Mouse (Mus musculus): Measurements from ENCODE around the gene Pdx1. TPM values are rescaled to one million over a fixed set of nuclear protein-coding genes. Genes with fewer than 3 reads are reported as not detected.

Pdx1 gene
- polyA plus RNA-seq, 1 experiment from 2014 or later, result not detected

DNA sequence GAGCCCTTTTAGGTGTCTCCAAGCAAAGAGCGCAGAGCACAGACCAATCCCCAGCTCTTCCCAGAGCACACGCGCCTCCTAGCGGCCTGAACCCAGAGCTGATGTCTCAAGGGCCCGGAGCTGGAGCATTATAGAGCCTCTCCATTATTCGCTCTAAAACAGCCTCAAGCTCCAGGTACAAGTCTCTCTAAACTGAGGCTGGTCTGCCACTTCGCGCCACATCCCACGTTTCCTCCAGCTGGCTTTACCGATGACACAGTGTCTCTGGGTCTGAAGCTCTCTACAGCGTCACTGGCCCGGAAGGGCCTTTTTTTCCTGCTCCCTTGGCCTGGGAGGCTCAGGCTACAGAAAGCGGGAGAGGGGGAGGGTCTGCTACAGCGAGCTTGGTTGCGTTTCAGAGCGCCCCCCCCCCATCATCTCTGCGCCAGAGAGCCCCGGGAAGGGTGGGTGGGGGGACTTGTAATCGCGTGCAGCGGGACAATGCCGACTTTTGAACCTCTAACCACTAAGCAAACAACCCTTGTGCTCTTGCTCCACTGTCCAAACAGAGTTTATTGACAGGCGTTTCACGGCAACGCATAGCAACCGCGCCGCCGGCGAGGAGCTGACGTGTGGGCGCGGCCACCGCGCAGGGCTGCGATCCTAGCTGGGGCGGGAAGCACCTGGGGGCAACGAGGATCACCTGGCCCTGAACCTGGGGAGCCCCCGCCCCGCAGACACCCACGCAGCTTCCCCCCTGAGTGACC lies 29.7 kb downstream of the Pdx1 start:
- no peak overlapping the region for H3K9ac ChIP-seq (replicated peaks; ENCODE audit: low read depth, low read length)
- H3K9me3 ChIP-seq (ENCODE audit: control insufficient read depth, low read length), result no peaks in the 10 kb centered on the region
- no peak overlapping the region for H3K4me3 ChIP-seq (ENCODE audit: low read depth, low read length)
- peak; percentile 65; the same call in 1 of the 2 replicates for ATAC-seq (ENCODE audit: low read depth)
- no peak overlapping the region for H3K27ac ChIP-seq (ENCODE audit: low read depth, low read length)
- no peaks in the 10 kb centered on the region for H3K4me1 ChIP-seq (ENCODE audit: control insufficient read depth, insufficient read depth, low read length)
- peak overlapping the region; percentile 14; the same call in 1 of the 2 replicates for H3K4me2 ChIP-seq (ENCODE audit: low read depth, low read length)
- H3K36me3 ChIP-seq (ENCODE audit: control insufficient read depth, insufficient read depth, low read length), result no peaks in the 10 kb centered on the region
- peaks cover 73% of the 10 kb centered on the region for H3K27me3 ChIP-seq (ENCODE audit: control insufficient read depth, insufficient read depth, low read length)
- under 1% methylated on average over 40 of the region's 41 CpGs for WGBS

DNA sequence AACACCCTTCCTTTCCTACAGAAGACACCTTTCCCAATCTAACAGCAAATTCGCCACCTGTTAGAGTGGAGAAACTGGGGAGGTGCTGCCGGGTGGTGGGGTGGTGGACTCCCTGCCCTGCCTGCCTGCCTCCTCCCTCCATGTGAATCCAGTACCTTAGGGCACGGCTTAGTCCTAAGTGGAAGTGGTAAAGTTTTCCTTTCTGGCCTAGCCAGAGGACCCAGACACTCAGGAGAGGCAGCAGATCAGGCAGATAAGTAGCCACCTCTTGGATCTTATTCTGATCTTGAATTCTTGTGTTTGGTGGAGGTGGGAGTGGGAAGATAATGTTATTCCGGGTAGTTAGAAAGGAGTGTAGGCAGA lies 30.2 kb downstream of the Pdx1 start:
- Histone ChIP-seq H3K36me3 (ENCODE audit: control insufficient read depth, insufficient read depth, low read length) (no peaks in the 10 kb centered on the region), H3K4me3 (ENCODE audit: low read depth, low read length) (no peak overlapping the region), H3K9ac (replicated peaks; ENCODE audit: low read depth, low read length) (no peak overlapping the region), H3K27me3 (ENCODE audit: control insufficient read depth, insufficient read depth, low read length) (peaks cover 75% of the 10 kb centered on the region), H3K27ac (ENCODE audit: low read depth, low read length) (no peak overlapping the region), H3K4me1 (ENCODE audit: control insufficient read depth, insufficient read depth, low read length) (no peaks in the 10 kb centered on the region), H3K4me2 (ENCODE audit: low read depth, low read length) (no peak overlapping the region), H3K9me3 (ENCODE audit: control insufficient read depth, low read length) (no peaks in the 10 kb centered on the region)
- 9% methylated on average over 4 of the region's 4 CpGs for WGBS
- no peak for ATAC-seq (ENCODE audit: low read depth)

DNA sequence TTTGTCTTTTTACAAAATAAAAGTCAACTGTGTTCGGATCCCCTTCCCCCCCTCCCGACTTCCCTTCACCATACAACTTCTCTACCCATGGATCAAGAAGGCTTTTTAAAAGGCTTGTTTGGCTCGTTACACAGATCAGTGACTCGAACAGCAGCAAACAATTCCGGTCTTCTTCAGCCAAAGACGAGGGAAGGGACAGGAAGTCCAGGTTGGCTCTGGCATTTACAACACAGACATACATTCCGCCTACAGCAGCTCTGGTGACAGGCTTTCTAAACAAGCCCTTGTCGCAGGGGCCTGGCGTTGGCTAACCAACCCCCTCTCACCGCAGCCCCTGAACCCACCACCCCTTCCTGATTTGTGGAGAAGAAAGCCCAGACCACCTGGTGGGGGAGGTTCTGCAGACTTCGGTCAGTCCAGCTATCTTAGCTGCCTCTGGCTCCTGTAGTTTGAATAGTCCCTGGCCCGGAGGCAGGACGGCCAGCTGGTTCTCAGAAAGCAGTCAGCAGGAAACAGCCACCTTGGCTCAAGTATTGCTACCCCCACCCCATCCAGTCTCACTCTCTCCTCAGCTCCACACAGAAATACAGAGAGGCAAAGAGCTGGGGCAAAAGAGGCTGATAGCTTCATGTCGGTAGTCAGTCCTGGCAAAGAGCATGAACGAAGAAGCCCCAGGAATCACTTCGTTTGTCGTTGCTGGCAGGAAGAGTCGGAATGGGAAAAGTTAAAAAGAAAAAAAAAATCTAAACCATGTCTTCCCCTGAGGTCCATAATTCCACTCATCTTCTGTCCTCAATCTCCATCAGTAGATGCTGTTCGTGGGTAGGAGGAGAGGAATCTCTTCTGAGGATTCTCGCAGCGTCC lies 31.4 kb downstream of the Pdx1 start:
- H3K9me3 ChIP-seq (ENCODE audit: control insufficient read depth, low read length), result no peaks in the 10 kb centered on the region
- H3K4me3 ChIP-seq (ENCODE audit: low read depth, low read length), result no peak overlapping the region
- no peaks in the 10 kb centered on the region; the same call in 1 of the 2 replicates for H3K4me1 ChIP-seq (ENCODE audit: control insufficient read depth, insufficient read depth, low read length)
- WGBS, result 7% methylated on average over 21 of the region's 21 CpGs
- ATAC-seq (ENCODE audit: low read depth), result no peak
- no peak overlapping the region for H3K27ac ChIP-seq (ENCODE audit: low read depth, low read length)
- no peak overlapping the region for H3K4me2 ChIP-seq (ENCODE audit: low read depth, low read length)
- peaks cover 79% of the 10 kb centered on the region for H3K27me3 ChIP-seq (ENCODE audit: control insufficient read depth, insufficient read depth, low read length)
- no peaks in the 10 kb centered on the region for H3K36me3 ChIP-seq (ENCODE audit: control insufficient read depth, insufficient read depth, low read length)
- no peak overlapping the region for H3K9ac ChIP-seq (replicated peaks; ENCODE audit: low read depth, low read length)

DNA sequence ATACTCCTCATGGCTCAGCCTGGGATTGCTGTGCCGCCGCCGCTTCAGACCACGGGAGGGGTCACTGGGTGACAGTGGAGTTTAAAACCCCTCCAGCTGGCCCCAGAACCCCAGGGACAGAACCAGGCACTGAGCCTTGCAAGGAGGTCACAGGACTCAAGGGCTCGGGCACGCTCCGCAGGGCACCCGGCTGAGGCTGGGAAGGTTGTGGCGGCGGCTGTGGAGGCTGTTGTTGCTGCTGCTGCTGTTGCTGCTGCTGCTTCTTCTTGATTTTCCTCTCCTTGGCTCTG lies 32.0 kb downstream of the Pdx1 start:
- no peak overlapping the region for H3K9ac ChIP-seq (replicated peaks; ENCODE audit: low read depth, low read length)
- peaks cover 85% of the 10 kb centered on the region for H3K27me3 ChIP-seq (ENCODE audit: control insufficient read depth, insufficient read depth, low read length)
- H3K27ac ChIP-seq (ENCODE audit: low read depth, low read length), result no peak overlapping the region
- H3K4me2 ChIP-seq (ENCODE audit: low read depth, low read length), result no peak overlapping the region
- H3K9me3 ChIP-seq (ENCODE audit: control insufficient read depth, low read length), result no peaks in the 10 kb centered on the region
- H3K36me3 ChIP-seq (ENCODE audit: control insufficient read depth, insufficient read depth, low read length), result no peaks in the 10 kb centered on the region
- H3K4me3 ChIP-seq (ENCODE audit: low read depth, low read length), result no peak overlapping the region
- WGBS, result 4% methylated on average over 10 of the region's 10 CpGs
- peaks cover 4% of the 10 kb centered on the region; the same call in 1 of the 2 replicates for H3K4me1 ChIP-seq (ENCODE audit: control insufficient read depth, insufficient read depth, low read length)
- no peak for ATAC-seq (ENCODE audit: low read depth)

DNA sequence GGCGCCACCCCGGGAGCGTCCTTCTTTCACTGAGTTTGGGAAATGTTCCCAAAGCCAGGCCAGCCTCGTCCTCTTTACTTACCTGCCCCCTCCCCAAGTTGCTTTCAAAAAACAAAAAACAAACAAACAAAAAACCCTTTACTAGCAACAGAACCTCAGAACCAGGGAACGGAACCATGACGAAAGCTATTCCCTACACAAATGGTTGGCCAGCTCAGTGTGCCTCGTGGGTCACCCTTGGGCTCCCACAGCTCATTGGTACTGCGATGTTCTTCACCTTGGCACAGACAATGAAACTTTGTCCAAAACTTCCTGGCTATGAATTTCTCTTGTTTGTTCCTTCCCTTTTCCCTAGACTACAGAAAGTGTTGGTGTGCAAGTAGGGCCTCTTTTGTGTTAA lies 32.4 kb downstream of the Pdx1 start:
- Histone ChIP-seq H3K9ac (replicated peaks; ENCODE audit: low read depth, low read length) (no peak overlapping the region), H3K4me2 (ENCODE audit: low read depth, low read length) (no peak overlapping the region), H3K27ac (ENCODE audit: low read depth, low read length) (no peak overlapping the region), H3K36me3 (ENCODE audit: control insufficient read depth, insufficient read depth, low read length) (no peaks in the 10 kb centered on the region), H3K4me3 (ENCODE audit: low read depth, low read length) (no peak overlapping the region), H3K4me1 (ENCODE audit: control insufficient read depth, insufficient read depth, low read length) (peaks cover 4% of the 10 kb centered on the region; the same call in 1 of the 2 replicates), H3K9me3 (ENCODE audit: control insufficient read depth, low read length) (no peaks in the 10 kb centered on the region), H3K27me3 (ENCODE audit: control insufficient read depth, insufficient read depth, low read length) (peaks cover 88% of the 10 kb centered on the region)
- WGBS, result 15% methylated on average over 8 of the region's 8 CpGs
- ATAC-seq (ENCODE audit: low read depth), result no peak

DNA sequence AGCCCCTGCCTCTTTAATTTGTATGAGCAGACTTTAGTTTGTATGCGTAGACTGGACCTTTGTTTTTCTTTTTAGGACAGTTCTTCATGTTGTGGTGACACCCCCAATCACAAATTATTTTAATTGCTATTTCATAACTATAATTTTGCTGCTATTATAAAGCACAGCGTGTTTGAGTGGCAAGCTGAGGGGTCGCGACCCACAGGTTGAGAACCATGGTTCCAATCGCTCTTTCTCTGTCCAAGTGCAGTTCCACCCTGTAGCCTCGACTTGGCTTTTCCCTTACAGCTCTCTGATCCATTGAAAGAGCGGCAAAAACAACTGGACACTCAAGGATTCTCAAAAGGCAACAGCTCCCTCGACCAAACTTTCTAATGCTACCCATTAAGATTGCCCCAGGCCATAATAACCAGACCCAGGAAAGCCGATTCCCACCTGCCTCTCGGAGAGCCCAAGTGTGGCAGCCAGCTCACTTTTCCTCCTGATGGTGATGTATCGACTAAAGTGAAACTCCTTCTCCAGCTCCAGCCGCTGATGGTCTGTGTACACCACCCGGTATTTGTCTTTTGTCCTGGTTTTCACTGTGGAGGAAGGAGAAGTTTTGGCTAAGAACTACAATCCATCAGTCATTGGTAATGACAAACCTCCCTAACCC lies 33.1 kb downstream of the Pdx1 start:
- ATAC-seq (ENCODE audit: low read depth), result no peak
- H3K4me2 ChIP-seq (ENCODE audit: low read depth, low read length), result no peak overlapping the region
- H3K36me3 ChIP-seq (ENCODE audit: control insufficient read depth, insufficient read depth, low read length), result no peaks in the 10 kb centered on the region
- no peaks in the 10 kb centered on the region for H3K9me3 ChIP-seq (ENCODE audit: control insufficient read depth, low read length)
- peaks cover 87% of the 10 kb centered on the region for H3K27me3 ChIP-seq (ENCODE audit: control insufficient read depth, insufficient read depth, low read length)
- H3K4me3 ChIP-seq (ENCODE audit: low read depth, low read length), result no peak overlapping the region
- peaks cover 4% of the 10 kb centered on the region; the same call in 1 of the 2 replicates for H3K4me1 ChIP-seq (ENCODE audit: control insufficient read depth, insufficient read depth, low read length)
- H3K27ac ChIP-seq (ENCODE audit: low read depth, low read length), result no peak overlapping the region
- no peak overlapping the region for H3K9ac ChIP-seq (replicated peaks; ENCODE audit: low read depth, low read length)
- WGBS, result 5% methylated on average over 13 of the region's 13 CpGs

DNA sequence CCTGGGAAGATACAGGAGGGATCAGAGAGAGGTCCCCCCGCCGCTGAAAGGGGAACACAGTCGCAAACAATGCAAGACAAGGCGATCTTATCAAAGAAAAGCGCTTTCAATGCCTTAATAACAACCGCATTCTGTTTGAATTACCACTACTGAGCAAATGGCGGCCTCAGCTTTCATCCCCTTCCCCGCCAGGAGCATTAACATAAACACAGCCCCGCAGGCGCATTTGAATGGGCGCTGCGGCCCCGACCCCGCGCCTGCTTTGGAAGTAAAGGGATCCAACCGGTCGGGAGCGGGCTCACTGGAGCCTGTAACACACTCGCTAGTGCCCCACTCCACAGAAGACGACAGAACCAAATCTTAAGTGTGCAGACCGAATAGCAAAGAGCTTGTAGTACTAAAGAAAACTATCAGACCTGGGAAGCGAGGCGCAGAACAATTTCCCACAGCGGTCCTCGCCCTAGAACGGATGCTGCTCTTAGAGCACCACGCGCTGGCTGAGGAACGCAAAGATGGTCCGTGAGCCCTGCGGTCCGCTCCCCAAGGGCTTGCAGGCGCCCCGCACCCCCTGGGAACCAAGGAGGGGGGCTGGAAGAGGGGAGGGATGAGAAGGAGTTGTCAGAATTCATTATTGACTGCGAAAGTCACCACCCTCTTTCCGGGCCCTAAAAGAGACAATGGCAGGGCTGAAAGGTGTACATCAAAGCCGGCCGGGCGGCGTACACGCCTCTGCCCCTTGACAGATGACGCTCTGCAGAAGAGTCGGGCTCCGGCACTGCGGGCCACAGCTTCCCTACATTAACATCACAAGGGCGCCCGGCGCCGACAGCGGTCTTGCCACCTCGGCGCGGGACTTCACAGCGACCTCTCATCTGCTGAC lies 34.8 kb downstream of the Pdx1 start:
- no peak overlapping the region for H3K4me2 ChIP-seq (ENCODE audit: low read depth, low read length)
- no peak overlapping the region for H3K4me3 ChIP-seq (ENCODE audit: low read depth, low read length)
- peaks cover 4% of the 10 kb centered on the region; the same call in 1 of the 2 replicates for H3K4me1 ChIP-seq (ENCODE audit: control insufficient read depth, insufficient read depth, low read length)
- under 1% methylated on average over 54 of the region's 54 CpGs for WGBS
- no peak overlapping the region for H3K27ac ChIP-seq (ENCODE audit: low read depth, low read length)
- no peaks in the 10 kb centered on the region for H3K9me3 ChIP-seq (ENCODE audit: control insufficient read depth, low read length)
- no peak overlapping the region for H3K9ac ChIP-seq (replicated peaks; ENCODE audit: low read depth, low read length)
- H3K27me3 ChIP-seq (ENCODE audit: control insufficient read depth, insufficient read depth, low read length), result peaks cover 90% of the 10 kb centered on the region
- ATAC-seq (ENCODE audit: low read depth), result no peak
- H3K36me3 ChIP-seq (ENCODE audit: control insufficient read depth, insufficient read depth, low read length), result no peaks in the 10 kb centered on the region

DNA sequence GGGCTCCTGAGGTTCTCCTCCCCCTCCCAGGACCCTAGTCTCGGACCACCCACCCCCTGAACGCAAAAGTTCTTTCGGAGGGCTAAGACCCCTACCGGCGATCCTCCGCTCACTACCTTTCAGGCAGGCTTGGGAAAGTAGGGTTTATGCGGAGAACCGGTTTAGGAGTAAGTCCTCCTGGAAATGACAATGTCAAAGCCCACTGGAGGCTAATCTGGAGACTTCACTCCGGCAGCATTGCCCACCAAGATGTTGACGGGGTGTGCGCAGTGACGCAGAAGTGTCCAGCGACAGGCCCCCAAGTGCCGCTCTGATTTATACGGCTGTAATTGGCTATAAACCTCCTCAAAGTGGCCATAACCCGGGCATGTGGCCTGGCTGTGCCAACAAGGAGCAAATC lies 35.4 kb downstream of the Pdx1 start:
- Histone ChIP-seq H3K9ac (replicated peaks; ENCODE audit: low read depth, low read length) (no peak overlapping the region), H3K4me3 (ENCODE audit: low read depth, low read length) (no peak overlapping the region), H3K9me3 (ENCODE audit: control insufficient read depth, low read length) (no peaks in the 10 kb centered on the region), H3K36me3 (ENCODE audit: control insufficient read depth, insufficient read depth, low read length) (no peaks in the 10 kb centered on the region), H3K27me3 (ENCODE audit: control insufficient read depth, insufficient read depth, low read length) (peaks cover 90% of the 10 kb centered on the region), H3K27ac (ENCODE audit: low read depth, low read length) (no peak overlapping the region), H3K4me2 (ENCODE audit: low read depth, low read length) (no peak overlapping the region), H3K4me1 (ENCODE audit: control insufficient read depth, insufficient read depth, low read length) (peaks cover 4% of the 10 kb centered on the region; the same call in 1 of the 2 replicates)
- WGBS, result under 1% methylated on average over 16 of the region's 16 CpGs
- ATAC-seq (ENCODE audit: low read depth), result no peak
